Mouse (Mus musculus) G1E (cell line): Measurements from ENCODE around the gene Ank.

Source experiments
- CTCF ChIP-seq: IDR thresholded peaks from 2 replicates; pipeline ENCODE4 v1.5.1; 2012; ENCODE audit warnings: low read depth, low read length, inconsistent platforms, mixed read lengths
- GATA1 ChIP-seq: IDR thresholded peaks from 2 replicates; pipeline ENCODE4 v1.6.1; 2012; ENCODE audit warnings: borderline replicate concordance, low read length, inconsistent platforms, mixed read lengths
- GATA2 ChIP-seq: IDR thresholded peaks from 2 replicates; pipeline ENCODE4 v1.6.1; 2012; ENCODE audit warnings: low read depth, low read length, inconsistent platforms, borderline replicate concordance

DNA sequence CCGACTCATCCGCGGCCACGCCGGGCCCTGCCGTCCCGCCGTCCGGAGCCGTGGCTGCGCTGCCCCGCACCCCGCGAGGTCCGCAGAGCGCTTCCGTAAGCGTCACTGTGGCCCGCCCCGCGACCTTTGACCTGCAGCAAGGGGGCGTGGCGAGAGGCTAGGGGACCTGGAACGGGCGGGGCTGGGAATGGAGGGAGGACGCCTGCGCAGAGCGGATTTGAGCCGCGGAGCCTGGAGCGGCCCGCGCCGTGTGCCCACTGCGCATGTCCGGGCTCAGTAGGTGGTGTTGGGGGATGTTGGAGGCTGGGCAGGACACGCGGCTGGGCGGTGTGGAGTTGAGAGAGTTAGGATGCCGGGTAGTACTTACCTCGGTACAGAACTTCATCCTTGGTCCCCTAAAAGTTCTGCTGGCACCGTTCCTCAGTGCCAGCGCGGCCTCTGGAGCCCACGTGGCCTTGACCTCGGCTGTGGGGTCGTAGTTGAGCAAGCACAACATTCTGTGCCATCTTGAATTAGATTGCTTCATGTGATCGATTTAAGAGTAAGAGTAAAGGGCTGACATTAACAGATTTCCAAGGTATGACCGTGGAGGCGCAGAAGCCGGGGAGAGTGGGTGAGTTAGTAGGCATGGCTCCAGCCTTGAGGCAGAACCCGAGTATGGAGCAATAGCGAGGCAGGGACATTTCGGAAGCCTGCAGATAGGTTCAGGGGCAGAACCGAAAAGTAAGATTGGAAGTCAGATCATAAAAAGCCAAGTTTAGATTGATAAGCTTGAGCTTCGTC, 164.3 kb downstream of the Ank start, which contains the start of gene Otulin:
- TF ChIP-seq CTCF (no peak), GATA2 (no peak), GATA1 (no peak)
